Mouse (Mus musculus) hindbrain, embryonic 11.5 days (tissue): ENCODE data around the gene Hs6st1. TPM values are rescaled to one million over a fixed set of nuclear protein-coding genes. Genes with fewer than 3 reads are reported as not detected.

Experiments used
- ATAC-seq: fragments of 200-750 bp; cut with Nextera tagmentation; 2 replicates; pipeline ENCODE4 v1.8.0; 2017; ENCODE audit warnings: mild to moderate bottlenecking, moderate TSS enrichment, moderate library complexity; ENCODE audit not compliant: low FRiP score
- DNase-seq: peaks from one replicate; pipeline ENCODE4 v3.0.0-alpha.2; 2015; ENCODE audit warnings: low spot score
- H3K27ac ChIP-seq: fragments of 300-500 bp; sonication (generic); 2 replicates; pipeline ENCODE4 v1.5.1; 2014; ENCODE audit warnings: mild to moderate bottlenecking, low read depth, low read length
- H3K27me3 ChIP-seq: fragments of 300-500 bp; sonication (generic); 2 replicates; pipeline ENCODE4 v1.6.1; 2014; ENCODE audit warnings: mild to moderate bottlenecking, low read length, moderate library complexity, mixed read lengths; ENCODE audit not compliant: control insufficient read depth, insufficient read depth
- H3K36me3 ChIP-seq: fragments of 300-500 bp; sonication (generic); 2 replicates; pipeline ENCODE4 v1.6.1; 2014; ENCODE audit warnings: mild to moderate bottlenecking, low read length, moderate library complexity, mixed read lengths; ENCODE audit not compliant: control insufficient read depth, insufficient read depth
- H3K4me1 ChIP-seq: fragments of 300-500 bp; sonication (generic); replicated peaks from 2 replicates; pipeline ENCODE4 v1.6.1; 2014; ENCODE audit warnings: low read length, mixed read lengths; ENCODE audit not compliant: control insufficient read depth, insufficient read depth
- H3K4me2 ChIP-seq: fragments of 300-500 bp; sonication (generic); replicated peaks from 2 replicates; pipeline ENCODE4 v1.6.1; 2014; ENCODE audit warnings: mild to moderate bottlenecking, low read depth, low read length
- H3K4me3 ChIP-seq: fragments of 300-500 bp; sonication (generic); 2 replicates; pipeline ENCODE4 v1.5.1; 2014; ENCODE audit warnings: low read depth, low read length
- H3K9ac ChIP-seq: fragments of 300-500 bp; sonication (generic); 2 replicates; pipeline ENCODE4 v1.6.1; 2014; ENCODE audit warnings: low read depth, low read length
- H3K9me3 ChIP-seq: fragments of 300-500 bp; sonication (generic); 2 replicates; pipeline ENCODE4 v1.6.1; 2016; ENCODE audit warnings: low read length; ENCODE audit not compliant: control insufficient read depth
- WGBS: fragments of 180-500 bp; shearing (Covaris S2); extraction: QIAGEN DNeasy Blood & Tissue Kit; methylation state at CpG from one replicate; pipeline ENCODE4 v1.1.7; 2014; 5-methylcytosine and 5-hydroxymethylcytosine counted together
- polyA plus RNA-seq: library from polyadenylated mRNA; unstranded; fragments of >200 nt; fragmentation: Nextera tagmentation; extraction: Ambion mirVana; gene quantifications from 2 replicates; pipeline ENCODE4 v1.2.1, GENCODE M21; 2014

Gene Hs6st1
- polyA plus RNA-seq, 1 experiment from 2014 or later: 10.7 TPM

GRCm38 (mm10) chr1:36098432-36098831 lies 30.2 kb downstream of the Hs6st1 start:
- H3K27me3 ChIP-seq: no peaks in the 10 kb centered on the region
- no peak overlapping the region for H3K27ac ChIP-seq
- DNase-seq: no peak
- H3K9me3 ChIP-seq: no peaks in the 10 kb centered on the region
- H3K9ac ChIP-seq: no peak overlapping the region
- no peak overlapping the region for H3K4me3 ChIP-seq
- H3K4me1 ChIP-seq: no peaks in the 10 kb centered on the region
- 96% methylated on average over 4 of the region's 4 CpGs for WGBS
- no peak for ATAC-seq
- H3K4me2 ChIP-seq: no peak overlapping the region
- peaks cover 4% of the 10 kb centered on the region; the same call in 1 of the 2 replicates for H3K36me3 ChIP-seq

GRCm38 (mm10) chr1:36100371-36100770 lies 32.2 kb downstream of the Hs6st1 start:
- Histone ChIP-seq H3K9ac (no peak overlapping the region), H3K9me3 (no peaks in the 10 kb centered on the region), H3K36me3 (peaks cover 9% of the 10 kb centered on the region; the same call in 1 of the 2 replicates), H3K27me3 (no peaks in the 10 kb centered on the region), H3K27ac (no peak overlapping the region), H3K4me3 (no peak overlapping the region), H3K4me1 (no peaks in the 10 kb centered on the region), H3K4me2 (no peak overlapping the region)
- no peak for ATAC-seq
- DNase-seq: no peak
- WGBS: 90% methylated on average over 3 of the region's 3 CpGs

GRCm38 (mm10) chr1:36105917-36106706 lies 37.9 kb downstream of the Hs6st1 start:
- ATAC-seq (no peak), DNase-seq (no peak)
- Histone ChIP-seq H3K9ac (no peak overlapping the region), H3K4me2 (no peak overlapping the region), H3K36me3 (peaks cover 9% of the 10 kb centered on the region; the same call in 1 of the 2 replicates), H3K9me3 (no peaks in the 10 kb centered on the region), H3K4me3 (no peak overlapping the region), H3K27me3 (no peaks in the 10 kb centered on the region), H3K4me1 (no peaks in the 10 kb centered on the region), H3K27ac (no peak overlapping the region)
- 91% methylated on average over 11 of the region's 11 CpGs for WGBS

GRCm38 (mm10) chr1:36109987-36110386 lies 41.8 kb downstream of the Hs6st1 start:
- Histone ChIP-seq H3K27me3 (no peaks in the 10 kb centered on the region), H3K4me3 (no peak overlapping the region), H3K9ac (no peak overlapping the region), H3K9me3 (no peaks in the 10 kb centered on the region), H3K27ac (no peak overlapping the region), H3K4me2 (no peak overlapping the region), H3K36me3 (no peaks in the 10 kb centered on the region), H3K4me1 (no peaks in the 10 kb centered on the region)
- DNase-seq: no peak
- 88% methylated on average over 4 of the region's 4 CpGs for WGBS
- no peak for ATAC-seq

- Histone ChIP-seq H3K36me3 (no peaks in the 10 kb centered on the region), H3K4me3 (no peak overlapping the region), H3K9me3 (no peaks in the 10 kb centered on the region), H3K9ac (no peak overlapping the region), H3K4me1 (no peaks in the 10 kb centered on the region), H3K27me3 (no peaks in the 10 kb centered on the region), H3K27ac (no peak overlapping the region), H3K4me2 (no peak overlapping the region)
- WGBS: 97% methylated on average over 3 of the region's 3 CpGs
- ATAC-seq (no peak), DNase-seq (no peak)
Observed at GRCm38 (mm10) chr1:36112665-36113064, 44.5 kb downstream of the Hs6st1 start.

- no peaks in the 10 kb centered on the region for H3K9me3 ChIP-seq
- ATAC-seq (no peak), DNase-seq (no peak)
- WGBS: 90% methylated on average over 8 of the region's 8 CpGs
- H3K4me2 ChIP-seq: no peak overlapping the region
- H3K36me3 ChIP-seq: no peaks in the 10 kb centered on the region
- H3K27me3 ChIP-seq: no peaks in the 10 kb centered on the region
- no peaks in the 10 kb centered on the region for H3K4me1 ChIP-seq
- no peak overlapping the region for H3K27ac ChIP-seq
- no peak overlapping the region for H3K4me3 ChIP-seq
- no peak overlapping the region for H3K9ac ChIP-seq
Observed at GRCm38 (mm10) chr1:36113670-36114069, 45.5 kb downstream of the Hs6st1 start.

- Histone ChIP-seq H3K27me3 (no peaks in the 10 kb centered on the region), H3K36me3 (no peaks in the 10 kb centered on the region), H3K9ac (no peak overlapping the region), H3K4me2 (no peak overlapping the region), H3K27ac (no peak overlapping the region), H3K9me3 (no peaks in the 10 kb centered on the region), H3K4me1 (no peaks in the 10 kb centered on the region), H3K4me3 (no peak overlapping the region)
- WGBS: 80% methylated on average over 3 of the region's 3 CpGs
- no peak for ATAC-seq
- DNase-seq: no peak
Observed at GRCm38 (mm10) chr1:36114844-36115243, 46.6 kb downstream of the Hs6st1 start.

GRCm38 (mm10) chr1:36116488-36116887 lies 48.3 kb downstream of the Hs6st1 start:
- ATAC-seq (no peak), DNase-seq (no peak)
- Histone ChIP-seq H3K9me3 (no peaks in the 10 kb centered on the region), H3K4me1 (no peaks in the 10 kb centered on the region), H3K4me2 (no peak overlapping the region), H3K27ac (no peak overlapping the region), H3K36me3 (no peaks in the 10 kb centered on the region), H3K9ac (no peak overlapping the region), H3K27me3 (no peaks in the 10 kb centered on the region), H3K4me3 (no peak overlapping the region)
- 87% methylated on average over 5 of the region's 5 CpGs for WGBS

GRCm38 (mm10) chr1:36118061-36118685 lies 50.0 kb downstream of the Hs6st1 start:
- no peaks in the 10 kb centered on the region for H3K36me3 ChIP-seq
- no peaks in the 10 kb centered on the region for H3K4me1 ChIP-seq
- no peaks in the 10 kb centered on the region for H3K27me3 ChIP-seq
- H3K9me3 ChIP-seq: no peaks in the 10 kb centered on the region
- H3K27ac ChIP-seq: no peak overlapping the region
- H3K9ac ChIP-seq: no peak overlapping the region
- ATAC-seq (no peak), DNase-seq (no peak)
- WGBS: 78% methylated on average over 9 of the region's 9 CpGs
- H3K4me3 ChIP-seq: no peak overlapping the region
- no peak overlapping the region for H3K4me2 ChIP-seq
